Mouse (Mus musculus): Measurements from ENCODE around the gene Slc1a2. TPM values are rescaled to one million over a fixed set of nuclear protein-coding genes. Genes with fewer than 3 reads are reported as not detected.
A peak's percentile ranks its signal among the peaks of the same experiment; 100 is the strongest.

Gene Slc1a2
- polyA plus RNA-seq, 1 experiment: 570 TPM

DNA sequence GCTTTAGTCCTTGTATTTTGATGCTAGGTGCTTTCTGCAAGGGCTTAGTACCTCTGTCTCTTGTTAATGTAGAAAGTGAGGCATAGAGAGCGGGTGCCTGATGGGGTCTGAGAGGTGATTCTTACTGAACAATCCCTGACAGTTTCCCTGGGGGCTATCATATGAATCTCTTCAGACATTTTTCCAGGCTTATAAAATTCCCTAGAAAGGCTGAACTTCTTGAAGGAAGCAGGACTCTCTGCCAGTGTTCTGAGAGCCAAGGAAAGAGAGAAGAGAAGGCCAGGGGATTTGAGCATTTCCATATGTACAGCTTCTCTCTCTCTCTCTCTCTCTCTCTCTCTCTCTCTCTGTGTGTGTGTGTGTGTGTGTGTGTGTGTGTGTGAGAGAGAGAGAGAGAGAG, 151.0 kb downstream of the Slc1a2 start:
- DNase-seq (ENCODE audit: extremely low spot score in 1 of 2, low spot score in 1 of 2): no peak

- DNase-seq (ENCODE audit: extremely low spot score in 1 of 2, low spot score in 1 of 2): no peak
Measured at GRCm38 (mm10) chr2:102812756-102813155, 154.3 kb downstream of the Slc1a2 start.

GRCm38 (mm10) chr2:102815289-102815809, 156.9 kb downstream of the Slc1a2 start:
- no peak for DNase-seq (ENCODE audit: extremely low spot score in 1 of 2, low spot score in 1 of 2)

DNA sequence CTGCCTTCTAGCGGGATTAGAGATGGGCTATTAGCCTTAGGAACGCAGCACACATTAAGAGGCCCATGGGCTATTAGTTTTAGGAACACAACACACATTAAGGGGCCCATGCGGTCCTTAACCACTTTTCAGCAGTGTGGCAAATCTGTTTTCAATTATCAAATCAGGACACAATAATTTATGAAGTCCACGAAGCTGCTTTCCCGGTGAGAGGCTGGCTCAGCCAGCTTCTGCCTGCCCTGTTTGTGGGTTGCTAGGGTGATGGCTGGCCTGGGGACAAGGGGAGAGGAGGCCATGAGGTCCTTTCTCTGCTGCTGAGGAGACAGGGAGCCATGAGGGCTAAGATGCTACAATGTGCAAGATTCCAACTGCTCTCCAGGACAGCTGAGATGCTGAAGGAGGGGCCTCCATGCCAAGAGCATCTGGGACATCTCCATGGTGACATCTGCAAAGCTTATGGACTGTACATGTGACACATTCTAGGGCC, 161.8 kb downstream of the Slc1a2 start:
- DNase-seq (ENCODE audit: extremely low spot score in 1 of 2, low spot score in 1 of 2): no peak

DNA sequence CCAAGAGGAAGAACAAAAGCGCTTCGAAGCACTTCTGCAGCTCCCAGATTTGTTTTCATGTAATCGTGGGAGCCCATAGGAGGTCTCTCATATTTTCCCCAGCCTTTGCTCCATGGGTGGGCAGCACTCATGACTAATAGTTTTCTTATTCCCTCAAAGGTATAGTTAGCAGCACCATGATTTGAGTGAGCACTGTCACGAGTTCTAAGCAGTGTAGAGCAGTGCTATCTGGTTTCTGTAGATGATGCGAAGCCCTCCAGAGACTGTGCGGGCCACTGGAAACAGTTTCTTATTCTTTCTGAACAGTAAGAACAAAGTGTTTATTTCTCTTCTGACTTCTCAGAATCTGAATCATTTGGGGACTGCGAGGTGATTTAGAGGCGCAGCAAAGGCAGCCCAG, 162.3 kb downstream of the Slc1a2 start:
- DNase-seq (ENCODE audit: extremely low spot score in 1 of 2, low spot score in 1 of 2): no peak

GRCm38 (mm10) chr2:102822036-102822435, 163.6 kb downstream of the Slc1a2 start:
- peak in 1 of 2 experiments; percentile 56 for DNase-seq (ENCODE audit: extremely low spot score in 1 of 2, low spot score in 1 of 2)

- DNase-seq (ENCODE audit: extremely low spot score in 1 of 2, low spot score in 1 of 2): no peak
Measured at GRCm38 (mm10) chr2:102825961-102826633, 167.6 kb downstream of the Slc1a2 start.

DNA sequence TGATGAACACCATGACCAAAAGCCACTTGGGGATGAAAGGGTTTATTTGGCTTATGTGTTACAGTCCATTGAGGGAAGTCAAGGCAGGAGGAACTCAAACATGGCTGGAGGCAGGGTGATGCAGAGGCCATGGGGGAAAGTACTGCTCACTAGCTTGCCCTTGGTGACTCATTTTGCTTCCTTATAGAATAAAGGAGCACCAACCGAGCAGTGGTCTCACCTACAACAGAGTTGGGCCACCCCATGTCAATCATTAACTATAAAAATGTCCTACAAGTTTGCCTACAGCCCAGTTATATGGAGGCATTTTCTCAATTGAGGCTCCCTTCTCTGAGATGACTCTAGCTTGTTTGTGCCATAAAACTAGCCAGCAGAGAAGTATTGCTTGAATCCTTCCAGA, 169.4 kb downstream of the Slc1a2 start:
- DNase-seq (ENCODE audit: extremely low spot score in 1 of 2, low spot score in 1 of 2): no peak

GRCm38 (mm10) chr2:102828381-102828780, 169.9 kb downstream of the Slc1a2 start:
- DNase-seq (ENCODE audit: extremely low spot score in 1 of 2, low spot score in 1 of 2): no peak

- DNase-seq (ENCODE audit: extremely low spot score in 1 of 2, low spot score in 1 of 2): peak; percentile 28 to 90
Measured at GRCm38 (mm10) chr2:102829201-102829600, 170.7 kb downstream of the Slc1a2 start.

DNA sequence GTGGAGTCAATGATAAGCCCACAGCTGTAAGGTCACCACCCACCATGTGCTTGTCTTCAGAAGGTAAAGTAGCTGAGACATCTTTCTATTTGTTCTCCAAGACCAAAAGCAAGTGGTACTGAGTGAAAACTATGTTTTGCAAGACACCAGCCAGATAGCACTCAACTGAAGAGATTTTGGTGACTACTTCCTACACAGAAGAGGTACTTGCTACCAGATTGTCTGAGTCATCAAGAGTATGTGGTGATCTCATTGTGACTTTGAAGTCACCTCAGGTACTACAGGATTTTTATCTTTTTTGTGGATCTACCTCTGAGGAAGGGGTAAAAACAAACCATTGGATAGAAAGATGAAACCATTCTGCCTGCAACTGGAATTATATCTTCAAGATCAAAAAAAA, 173.1 kb downstream of the Slc1a2 start:
- no peak for DNase-seq (ENCODE audit: extremely low spot score in 1 of 2, low spot score in 1 of 2)

DNA sequence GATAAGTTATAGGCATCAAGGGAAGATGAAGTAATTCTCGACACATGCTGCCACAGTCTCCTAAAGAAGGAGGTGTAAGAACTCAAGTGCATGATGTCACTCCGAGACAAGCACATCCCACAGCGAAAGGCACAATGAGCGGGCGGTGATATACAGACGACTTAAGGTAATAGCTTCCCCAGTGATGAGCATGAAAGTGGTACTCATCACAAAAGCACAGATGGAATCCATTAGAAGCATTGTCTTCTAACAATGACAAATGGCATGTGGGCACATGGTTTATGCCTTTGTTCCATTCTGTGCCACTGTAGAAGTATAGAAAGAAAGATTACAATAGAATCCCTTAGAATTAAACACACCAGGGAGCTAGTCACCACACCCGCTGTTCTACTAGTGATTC, 179.7 kb downstream of the Slc1a2 start:
- peak in 1 of 2 experiments; percentile 22 for DNase-seq (ENCODE audit: extremely low spot score in 1 of 2, low spot score in 1 of 2)

Other genes with a start within 250 kb of the Slc1a2 start
- 73.3 and 79.8 TPM in 2 replicates for gene Fjx1, start 206.2 kb upstream of the Slc1a2 start, polyA plus RNA-seq (2012; rRNA removed)
- 31.8 and 32.9 TPM in 2 replicates for gene Pamr1, start 108.6 kb upstream of the Slc1a2 start, polyA plus RNA-seq (2012; rRNA removed)
- gene Cd44, start 243.0 kb downstream of the Slc1a2 start, polyA plus RNA-seq (2012; rRNA removed): 1.7 and 2.0 TPM in 2 replicates

Measured in frontal cortex, adult 2 months (tissue).